Mouse (Mus musculus): ENCODE results near the gene Galr2. TPM values are rescaled to one million over a fixed set of nuclear protein-coding genes. Genes with fewer than 3 reads are reported as not detected.
A peak's percentile ranks its signal among the peaks of the same experiment; 100 is the strongest.

The Galr2 gene
- polyA plus RNA-seq, 1 experiment from 2014 or later = 0.46 TPM

DNA sequence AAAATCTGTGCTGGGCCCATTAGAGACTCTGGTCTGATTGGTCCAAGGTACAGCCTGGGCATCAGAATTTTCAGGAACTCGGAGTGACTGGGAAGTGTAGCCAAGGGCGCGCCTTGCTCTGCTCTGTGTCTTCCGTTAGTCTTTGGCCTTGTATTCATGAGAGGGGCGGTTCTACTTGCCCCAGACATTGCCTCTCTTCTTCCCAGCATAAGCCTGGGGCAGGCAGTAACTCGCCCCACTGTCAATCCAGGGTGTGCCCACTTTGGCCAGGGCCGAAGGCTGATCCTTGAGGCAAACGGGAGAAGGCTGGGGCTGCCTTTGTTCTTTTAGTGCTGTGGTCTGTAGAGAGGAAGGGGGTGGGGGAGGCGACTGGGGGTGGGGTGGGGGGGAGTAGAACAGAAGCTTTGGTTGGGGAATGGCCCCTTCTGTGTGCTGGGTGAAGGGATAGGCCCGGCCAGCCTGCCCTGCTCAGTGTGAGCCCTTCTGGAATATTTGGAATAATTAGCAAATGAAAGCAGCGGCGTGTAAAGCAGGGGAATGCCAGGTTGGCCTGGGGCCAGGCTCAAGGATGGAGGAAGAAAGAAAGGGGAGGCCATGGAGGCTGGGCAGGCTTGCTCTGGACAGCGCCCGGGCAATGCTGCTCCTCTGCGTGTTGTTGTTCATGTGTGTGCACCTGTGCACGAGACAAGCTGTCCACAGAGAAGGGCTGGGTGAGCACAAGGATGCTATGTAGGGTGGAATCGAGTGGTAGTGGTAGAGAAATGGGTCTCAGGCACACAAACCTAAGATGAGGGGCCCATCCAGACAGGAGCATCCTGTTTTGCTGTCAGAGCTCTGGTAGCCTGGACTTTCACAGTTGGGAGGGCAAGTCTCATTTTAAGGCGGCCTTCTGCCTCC lies 48.8 kb downstream of the Galr2 start:
- peak; percentile 49 for ATAC-seq
- H3K36me3 ChIP-seq (ENCODE audit: control insufficient read depth, insufficient read depth, low read length) = no peaks in the 10 kb centered on the region
- no peaks in the 10 kb centered on the region for H3K9me3 ChIP-seq (replicated peaks; ENCODE audit: control insufficient read depth, low read length, poor library complexity, severe bottlenecking)
- H3K4me2 ChIP-seq (ENCODE audit: low read length) = no peak overlapping the region
- peak overlapping the region; percentile 43 for H3K27ac ChIP-seq (ENCODE audit: low read length)
- WGBS = 21% methylated on average over 18 of the region's 18 CpGs
- H3K27me3 ChIP-seq (ENCODE audit: control insufficient read depth, insufficient read depth, low read depth, low read length) = peaks cover 11% of the 10 kb centered on the region
- peaks cover 19% of the 10 kb centered on the region for H3K4me1 ChIP-seq (ENCODE audit: control insufficient read depth, insufficient read depth, low read length)
- no peak overlapping the region for H3K4me3 ChIP-seq (ENCODE audit: low read depth, low read length)
- no peak overlapping the region for H3K9ac ChIP-seq (ENCODE audit: low read depth, low read length)

DNA sequence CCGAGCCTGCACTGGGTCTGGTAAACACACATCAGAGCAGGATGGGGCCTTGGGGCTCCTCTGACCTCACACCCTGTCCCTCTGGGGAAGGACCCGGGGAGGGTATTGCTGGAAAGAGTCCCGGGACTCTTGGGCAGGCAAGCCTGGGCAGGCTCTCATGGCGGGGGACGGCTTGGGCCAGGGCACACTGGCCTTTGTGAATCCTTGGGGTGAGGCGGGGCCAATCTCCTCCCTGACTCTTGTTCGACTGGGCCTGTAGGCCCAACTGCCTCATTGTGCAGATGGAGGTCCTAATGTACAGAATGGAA lies 49.4 kb downstream of the Galr2 start:
- H3K36me3 ChIP-seq (ENCODE audit: control insufficient read depth, insufficient read depth, low read length) = no peaks in the 10 kb centered on the region
- no peak overlapping the region for H3K4me3 ChIP-seq (ENCODE audit: low read depth, low read length)
- WGBS = 42% methylated on average over 7 of the region's 7 CpGs
- ATAC-seq = no peak
- H3K27ac ChIP-seq (ENCODE audit: low read length) = peak overlapping the region; percentile 43
- no peak overlapping the region for H3K9ac ChIP-seq (ENCODE audit: low read depth, low read length)
- no peak overlapping the region for H3K4me2 ChIP-seq (ENCODE audit: low read length)
- peaks cover 12% of the 10 kb centered on the region for H3K27me3 ChIP-seq (ENCODE audit: control insufficient read depth, insufficient read depth, low read depth, low read length)
- peaks cover 24% of the 10 kb centered on the region for H3K4me1 ChIP-seq (ENCODE audit: control insufficient read depth, insufficient read depth, low read length)
- H3K9me3 ChIP-seq (replicated peaks; ENCODE audit: control insufficient read depth, low read length, poor library complexity, severe bottlenecking) = no peaks in the 10 kb centered on the region

DNA sequence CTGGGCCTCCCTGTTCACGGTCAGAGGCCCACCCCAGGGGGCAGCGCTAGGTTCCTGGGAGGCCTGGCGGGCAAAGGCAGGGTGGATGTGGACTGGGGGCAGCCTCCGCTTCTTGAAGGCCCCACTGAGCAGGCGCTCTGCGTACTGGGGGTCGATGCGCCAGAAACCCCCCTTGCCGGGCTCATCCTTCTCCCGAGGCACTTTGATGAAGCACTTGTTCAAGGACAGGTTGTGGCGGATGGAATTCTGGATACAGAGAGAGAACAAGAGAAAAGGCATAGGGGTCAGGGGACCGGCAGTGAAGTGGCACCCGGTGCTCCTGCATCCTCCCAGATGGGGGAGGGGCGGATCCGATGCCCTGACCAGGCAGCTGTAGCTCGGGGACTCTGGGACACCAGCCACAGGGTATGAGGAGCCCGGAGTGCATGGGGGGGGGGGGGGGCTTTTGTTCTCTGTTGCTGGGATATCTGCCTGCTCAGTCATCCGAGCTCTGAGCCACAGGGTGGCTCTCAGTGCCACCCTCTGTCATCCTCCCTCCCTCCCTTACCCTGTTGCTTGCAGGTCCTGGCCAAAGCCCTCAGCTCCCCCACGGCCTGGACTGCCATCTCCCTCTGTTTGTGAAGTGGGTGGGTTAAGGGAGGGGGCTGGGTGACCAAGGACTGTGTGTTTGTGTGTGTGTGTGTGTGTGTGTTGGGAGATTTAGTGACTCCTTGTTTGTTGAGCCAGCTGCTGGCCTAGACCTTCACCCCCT lies 51.7 kb downstream of the Galr2 start:
- H3K4me3 ChIP-seq (ENCODE audit: low read depth, low read length) = no peak overlapping the region
- no peak overlapping the region; the same call in 1 of the 2 replicates for H3K9ac ChIP-seq (ENCODE audit: low read depth, low read length)
- H3K4me2 ChIP-seq (ENCODE audit: low read length) = peak overlapping the region; percentile 94; the same call in 1 of the 2 replicates
- no peak for ATAC-seq
- H3K27me3 ChIP-seq (ENCODE audit: control insufficient read depth, insufficient read depth, low read depth, low read length) = peaks cover 12% of the 10 kb centered on the region
- WGBS = 15% methylated on average over 19 of the region's 19 CpGs
- H3K27ac ChIP-seq (ENCODE audit: low read length) = peak overlapping the region; percentile 47; the same call in 1 of the 2 replicates
- H3K36me3 ChIP-seq (ENCODE audit: control insufficient read depth, insufficient read depth, low read length) = no peaks in the 10 kb centered on the region
- peaks cover 35% of the 10 kb centered on the region for H3K4me1 ChIP-seq (ENCODE audit: control insufficient read depth, insufficient read depth, low read length)
- H3K9me3 ChIP-seq (replicated peaks; ENCODE audit: control insufficient read depth, low read length, poor library complexity, severe bottlenecking) = no peaks in the 10 kb centered on the region

DNA sequence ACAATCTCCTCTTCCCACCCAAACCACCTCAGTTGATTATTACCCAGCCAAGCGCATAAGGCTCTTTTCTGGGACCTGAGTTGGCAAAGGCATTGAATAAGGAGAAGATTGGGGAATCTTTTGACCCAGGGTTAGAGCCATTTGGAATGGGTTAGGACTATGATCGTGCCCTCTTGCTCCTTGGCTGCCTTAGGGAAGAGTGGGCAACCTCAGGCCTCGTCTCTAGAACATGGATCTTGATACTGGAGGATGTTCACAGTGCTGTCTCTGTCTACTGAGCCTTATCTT lies 52.2 kb downstream of the Galr2 start:
- H3K4me3 ChIP-seq (ENCODE audit: low read depth, low read length) = no peak overlapping the region
- peaks cover 35% of the 10 kb centered on the region for H3K4me1 ChIP-seq (ENCODE audit: control insufficient read depth, insufficient read depth, low read length)
- ATAC-seq = no peak
- peak overlapping the region; percentile 10; the same call in 1 of the 2 replicates for H3K27ac ChIP-seq (ENCODE audit: low read length)
- WGBS = 60% methylated on average over 3 of the region's 3 CpGs
- H3K36me3 ChIP-seq (ENCODE audit: control insufficient read depth, insufficient read depth, low read length) = no peaks in the 10 kb centered on the region
- H3K9ac ChIP-seq (ENCODE audit: low read depth, low read length) = no peak overlapping the region
- H3K4me2 ChIP-seq (ENCODE audit: low read length) = peak overlapping the region; percentile 94
- no peaks in the 10 kb centered on the region for H3K9me3 ChIP-seq (replicated peaks; ENCODE audit: control insufficient read depth, low read length, poor library complexity, severe bottlenecking)
- H3K27me3 ChIP-seq (ENCODE audit: control insufficient read depth, insufficient read depth, low read depth, low read length) = peaks cover 12% of the 10 kb centered on the region

Other genes starting within 250 kb of the Galr2 start
- gene Unc13d, start 203.0 kb upstream of the Galr2 start, polyA plus RNA-seq (2015; fragmentation: Nextera tagmentation; extraction: Ambion mirVana) = 0.78 and 0.93 TPM in 2 replicates
- gene Wbp2, start 193.9 kb upstream of the Galr2 start, polyA plus RNA-seq (2015; fragmentation: Nextera tagmentation; extraction: Ambion mirVana) = 159 and 206 TPM in 2 replicates
- gene Trim47, start 153.7 kb upstream of the Galr2 start, polyA plus RNA-seq (2015; fragmentation: Nextera tagmentation; extraction: Ambion mirVana) = 9.5 and 12.7 TPM in 2 replicates
- gene Trim65, start 149.8 kb upstream of the Galr2 start, polyA plus RNA-seq (2015; fragmentation: Nextera tagmentation; extraction: Ambion mirVana) = 2.2 and 2.3 TPM in 2 replicates
- 80.3 and 84.6 TPM in 2 replicates for gene Mrpl38, start 142.1 kb upstream of the Galr2 start, polyA plus RNA-seq (2015; fragmentation: Nextera tagmentation; extraction: Ambion mirVana)
- gene Fbf1, start 112.8 kb upstream of the Galr2 start, polyA plus RNA-seq (2015; fragmentation: Nextera tagmentation; extraction: Ambion mirVana) = 69.4 and 77.1 TPM in 2 replicates
- 82.0 and 82.5 TPM in 2 replicates for gene Ten1, start 82.1 kb upstream of the Galr2 start, polyA plus RNA-seq (2015; fragmentation: Nextera tagmentation; extraction: Ambion mirVana)
- 64.0 and 71.5 TPM in 2 replicates for gene Acox1, start 81.9 kb upstream of the Galr2 start, polyA plus RNA-seq (2015; fragmentation: Nextera tagmentation; extraction: Ambion mirVana)
- gene Evpl, start 42.9 kb upstream of the Galr2 start, polyA plus RNA-seq (2015; fragmentation: Nextera tagmentation; extraction: Ambion mirVana) = 0.88 and 1.3 TPM in 2 replicates
- gene Srp68, start 6.7 kb upstream of the Galr2 start, polyA plus RNA-seq (2015; fragmentation: Nextera tagmentation; extraction: Ambion mirVana) = 58.2 and 59.2 TPM in 2 replicates
- 122 and 127 TPM in 2 replicates for gene Exoc7, start 26.3 kb downstream of the Galr2 start, polyA plus RNA-seq (2015; fragmentation: Nextera tagmentation; extraction: Ambion mirVana)
- 12.1 and 13.6 TPM in 2 replicates for gene Foxj1, start 54.5 kb downstream of the Galr2 start, polyA plus RNA-seq (2015; fragmentation: Nextera tagmentation; extraction: Ambion mirVana)
- 32.3 and 41.8 TPM in 2 replicates for gene Rnf157, start 132.1 kb downstream of the Galr2 start, polyA plus RNA-seq (2015; fragmentation: Nextera tagmentation; extraction: Ambion mirVana)
- 36.2 and 36.3 TPM in 2 replicates for gene Ubald2, start 153.2 kb downstream of the Galr2 start, polyA plus RNA-seq (2015; fragmentation: Nextera tagmentation; extraction: Ambion mirVana)
- gene Qrich2, start 185.3 kb downstream of the Galr2 start, polyA plus RNA-seq (2015; fragmentation: Nextera tagmentation; extraction: Ambion mirVana) = 0.08 TPM in 1 of 2 replicates, not detected in the other
- gene Prpsap1, start 213.3 kb downstream of the Galr2 start, polyA plus RNA-seq (2015; fragmentation: Nextera tagmentation; extraction: Ambion mirVana) = 177 and 198 TPM in 2 replicates
- gene Sphk1, start 250.0 kb downstream of the Galr2 start, polyA plus RNA-seq (2015; fragmentation: Nextera tagmentation; extraction: Ambion mirVana) = 4.4 and 5.5 TPM in 2 replicates

All from midbrain, embryonic 16.5 days (tissue).